Mouse (Mus musculus): ENCODE results near the gene Bank1. TPM values are rescaled to one million over a fixed set of nuclear protein-coding genes. Genes with fewer than 3 reads are reported as not detected.

Bank1 gene
- polyA plus RNA-seq, 1 experiment from 2014 or later = 0.33 TPM

- no peaks in the 10 kb centered on the region for H3K4me1 ChIP-seq (ENCODE audit: control insufficient read depth, insufficient read depth, low read length)
- 85% methylated on average over 7 of the region's 7 CpGs for WGBS
- no peaks in the 10 kb centered on the region for H3K27me3 ChIP-seq (ENCODE audit: control insufficient read depth, insufficient read depth, low read depth, low read length)
- no peaks in the 10 kb centered on the region for H3K9me3 ChIP-seq (replicated peaks; ENCODE audit: control insufficient read depth, low read length, poor library complexity, severe bottlenecking)
- H3K4me2 ChIP-seq (ENCODE audit: low read length) = no peak overlapping the region
- H3K4me3 ChIP-seq (ENCODE audit: low read depth, low read length) = no peak overlapping the region
- no peak overlapping the region for H3K27ac ChIP-seq (ENCODE audit: low read length)
- no peaks in the 10 kb centered on the region for H3K36me3 ChIP-seq (ENCODE audit: control insufficient read depth, insufficient read depth, low read length)
- no peak overlapping the region for H3K9ac ChIP-seq (ENCODE audit: low read depth, low read length)
- no peak for ATAC-seq
Observed at GRCm38 (mm10) chr3:136165167-136166032, 160.5 kb downstream of the Bank1 start.

GRCm38 (mm10) chr3:136158059-136158458, 167.8 kb downstream of the Bank1 start:
- no peaks in the 10 kb centered on the region for H3K36me3 ChIP-seq (ENCODE audit: control insufficient read depth, insufficient read depth, low read length)
- no peaks in the 10 kb centered on the region for H3K4me1 ChIP-seq (ENCODE audit: control insufficient read depth, insufficient read depth, low read length)
- H3K27me3 ChIP-seq (ENCODE audit: control insufficient read depth, insufficient read depth, low read depth, low read length) = no peaks in the 10 kb centered on the region
- H3K9ac ChIP-seq (ENCODE audit: low read depth, low read length) = no peak overlapping the region
- H3K4me3 ChIP-seq (ENCODE audit: low read depth, low read length) = no peak overlapping the region
- no peak overlapping the region for H3K27ac ChIP-seq (ENCODE audit: low read length)
- H3K4me2 ChIP-seq (ENCODE audit: low read length) = no peak overlapping the region
- ATAC-seq = no peak
- no peaks in the 10 kb centered on the region for H3K9me3 ChIP-seq (replicated peaks; ENCODE audit: control insufficient read depth, low read length, poor library complexity, severe bottlenecking)
- WGBS = 34% methylated on average over 2 of the region's 2 CpGs

GRCm38 (mm10) chr3:136155555-136155954, 170.3 kb downstream of the Bank1 start:
- Histone ChIP-seq H3K27ac (ENCODE audit: low read length) (no peak overlapping the region), H3K4me3 (ENCODE audit: low read depth, low read length) (no peak overlapping the region), H3K4me2 (ENCODE audit: low read length) (no peak overlapping the region), H3K9ac (ENCODE audit: low read depth, low read length) (no peak overlapping the region), H3K9me3 (replicated peaks; ENCODE audit: control insufficient read depth, low read length, poor library complexity, severe bottlenecking) (no peaks in the 10 kb centered on the region), H3K27me3 (ENCODE audit: control insufficient read depth, insufficient read depth, low read depth, low read length) (no peaks in the 10 kb centered on the region), H3K36me3 (ENCODE audit: control insufficient read depth, insufficient read depth, low read length) (no peaks in the 10 kb centered on the region), H3K4me1 (ENCODE audit: control insufficient read depth, insufficient read depth, low read length) (no peaks in the 10 kb centered on the region)
- WGBS = 77% methylated on average over 1 of the region's 1 CpGs
- no peak for ATAC-seq

- 90% methylated on average over 3 of the region's 3 CpGs for WGBS
- Histone ChIP-seq H3K27me3 (ENCODE audit: control insufficient read depth, insufficient read depth, low read depth, low read length) (no peaks in the 10 kb centered on the region), H3K36me3 (ENCODE audit: control insufficient read depth, insufficient read depth, low read length) (no peaks in the 10 kb centered on the region), H3K4me2 (ENCODE audit: low read length) (no peak overlapping the region), H3K4me1 (ENCODE audit: control insufficient read depth, insufficient read depth, low read length) (no peaks in the 10 kb centered on the region), H3K9me3 (replicated peaks; ENCODE audit: control insufficient read depth, low read length, poor library complexity, severe bottlenecking) (no peaks in the 10 kb centered on the region), H3K9ac (ENCODE audit: low read depth, low read length) (no peak overlapping the region), H3K27ac (ENCODE audit: low read length) (no peak overlapping the region), H3K4me3 (ENCODE audit: low read depth, low read length) (no peak overlapping the region)
- ATAC-seq = no peak
Observed at GRCm38 (mm10) chr3:136150886-136151285, 175.0 kb downstream of the Bank1 start.

- Histone ChIP-seq H3K4me1 (ENCODE audit: control insufficient read depth, insufficient read depth, low read length) (no peaks in the 10 kb centered on the region), H3K27me3 (ENCODE audit: control insufficient read depth, insufficient read depth, low read depth, low read length) (no peaks in the 10 kb centered on the region), H3K4me3 (ENCODE audit: low read depth, low read length) (no peak overlapping the region), H3K36me3 (ENCODE audit: control insufficient read depth, insufficient read depth, low read length) (no peaks in the 10 kb centered on the region), H3K27ac (ENCODE audit: low read length) (no peak overlapping the region), H3K4me2 (ENCODE audit: low read length) (no peak overlapping the region), H3K9me3 (replicated peaks; ENCODE audit: control insufficient read depth, low read length, poor library complexity, severe bottlenecking) (no peaks in the 10 kb centered on the region), H3K9ac (ENCODE audit: low read depth, low read length) (no peak overlapping the region)
- WGBS = 75% methylated on average over 2 of the region's 2 CpGs
- ATAC-seq = no peak
Observed at GRCm38 (mm10) chr3:136147166-136147565, 178.7 kb downstream of the Bank1 start.

- no peaks in the 10 kb centered on the region for H3K9me3 ChIP-seq (replicated peaks; ENCODE audit: control insufficient read depth, low read length, poor library complexity, severe bottlenecking)
- no peak overlapping the region for H3K27ac ChIP-seq (ENCODE audit: low read length)
- no peak for ATAC-seq
- H3K9ac ChIP-seq (ENCODE audit: low read depth, low read length) = no peak overlapping the region
- 55% methylated on average over 3 of the region's 3 CpGs for WGBS
- H3K4me3 ChIP-seq (ENCODE audit: low read depth, low read length) = no peak overlapping the region
- H3K36me3 ChIP-seq (ENCODE audit: control insufficient read depth, insufficient read depth, low read length) = no peaks in the 10 kb centered on the region
- no peaks in the 10 kb centered on the region for H3K4me1 ChIP-seq (ENCODE audit: control insufficient read depth, insufficient read depth, low read length)
- no peaks in the 10 kb centered on the region for H3K27me3 ChIP-seq (ENCODE audit: control insufficient read depth, insufficient read depth, low read depth, low read length)
- no peak overlapping the region for H3K4me2 ChIP-seq (ENCODE audit: low read length)
Observed at GRCm38 (mm10) chr3:136132013-136132412, 193.9 kb downstream of the Bank1 start.

GRCm38 (mm10) chr3:136115478-136116215, 210.2 kb downstream of the Bank1 start:
- ATAC-seq = no peak
- H3K27ac ChIP-seq (ENCODE audit: low read length) = no peak overlapping the region
- 41% methylated on average over 5 of the region's 5 CpGs for WGBS
- H3K27me3 ChIP-seq (ENCODE audit: control insufficient read depth, insufficient read depth, low read depth, low read length) = no peaks in the 10 kb centered on the region
- H3K4me3 ChIP-seq (ENCODE audit: low read depth, low read length) = no peak overlapping the region
- no peak overlapping the region for H3K4me2 ChIP-seq (ENCODE audit: low read length)
- no peaks in the 10 kb centered on the region for H3K9me3 ChIP-seq (replicated peaks; ENCODE audit: control insufficient read depth, low read length, poor library complexity, severe bottlenecking)
- H3K4me1 ChIP-seq (ENCODE audit: control insufficient read depth, insufficient read depth, low read length) = no peaks in the 10 kb centered on the region
- H3K9ac ChIP-seq (ENCODE audit: low read depth, low read length) = no peak overlapping the region
- no peaks in the 10 kb centered on the region for H3K36me3 ChIP-seq (ENCODE audit: control insufficient read depth, insufficient read depth, low read length)

- H3K9me3 ChIP-seq (replicated peaks; ENCODE audit: control insufficient read depth, low read length, poor library complexity, severe bottlenecking) = no peaks in the 10 kb centered on the region
- no peak overlapping the region for H3K27ac ChIP-seq (ENCODE audit: low read length)
- ATAC-seq = no peak
- no peak overlapping the region for H3K4me3 ChIP-seq (ENCODE audit: low read depth, low read length)
- no peaks in the 10 kb centered on the region for H3K4me1 ChIP-seq (ENCODE audit: control insufficient read depth, insufficient read depth, low read length)
- no peaks in the 10 kb centered on the region for H3K27me3 ChIP-seq (ENCODE audit: control insufficient read depth, insufficient read depth, low read depth, low read length)
- no peaks in the 10 kb centered on the region for H3K36me3 ChIP-seq (ENCODE audit: control insufficient read depth, insufficient read depth, low read length)
- no peak overlapping the region for H3K4me2 ChIP-seq (ENCODE audit: low read length)
- H3K9ac ChIP-seq (ENCODE audit: low read depth, low read length) = no peak overlapping the region
- WGBS = 85% methylated on average over 6 of the region's 6 CpGs
Observed at GRCm38 (mm10) chr3:136109411-136110139, 216.3 kb downstream of the Bank1 start.
